Mouse (Mus musculus): Measurements from ENCODE around the gene 1700019D03Rik.
"Not testable (repeated sequence)": the region's sequence is repeated elsewhere in the genome, so short reads cannot be mapped to it uniquely, and the experiment has no call there.

The 1700019D03Rik gene

GRCm38 (mm10) chr1:52954456-52954855 lies 65.5 kb downstream of the 1700019D03Rik start:
- no peak for DNase-seq (ENCODE audit: low spot score)

GRCm38 (mm10) chr1:52953548-52953947 lies 66.4 kb downstream of the 1700019D03Rik start:
- no peak for DNase-seq (ENCODE audit: low spot score)

- DNase-seq (ENCODE audit: low spot score), result peak; percentile 45
Measured at GRCm38 (mm10) chr1:52952551-52953397, 67.2 kb downstream of the 1700019D03Rik start.

- DNase-seq (ENCODE audit: low spot score), result no peak
Measured at GRCm38 (mm10) chr1:52952143-52952542, 67.8 kb downstream of the 1700019D03Rik start.

GRCm38 (mm10) chr1:52951146-52951868 lies 68.7 kb downstream of the 1700019D03Rik start:
- DNase-seq (ENCODE audit: low spot score), result no peak

GRCm38 (mm10) chr1:52947895-52948294 lies 72.1 kb downstream of the 1700019D03Rik start:
- DNase-seq (ENCODE audit: low spot score), result no peak

- DNase-seq (ENCODE audit: low spot score), result no peak
Measured at GRCm38 (mm10) chr1:52939021-52939420, 81.0 kb downstream of the 1700019D03Rik start.

- DNase-seq (ENCODE audit: low spot score), result no peak
Measured at GRCm38 (mm10) chr1:52934494-52934893, 85.5 kb downstream of the 1700019D03Rik start.

GRCm38 (mm10) chr1:52924482-52924881 lies 95.5 kb downstream of the 1700019D03Rik start:
- DNase-seq (ENCODE audit: low spot score), result not testable (repeated sequence)

- DNase-seq (ENCODE audit: low spot score), result not testable (repeated sequence)
Measured at GRCm38 (mm10) chr1:52918897-52919296, 101.1 kb downstream of the 1700019D03Rik start.

- DNase-seq (ENCODE audit: low spot score), result no peak
Measured at GRCm38 (mm10) chr1:52916655-52917054, 103.3 kb downstream of the 1700019D03Rik start.

GRCm38 (mm10) chr1:52909783-52910182 lies 110.2 kb downstream of the 1700019D03Rik start:
- no peak for DNase-seq (ENCODE audit: low spot score)

GRCm38 (mm10) chr1:52884208-52884607 lies 135.8 kb downstream of the 1700019D03Rik start:
- no peak for DNase-seq (ENCODE audit: low spot score)

Measured in urinary bladder, postnatal 25 days (tissue).